Mouse (Mus musculus): ENCODE data around the gene Ripply2.

Gene Ripply2

DNA sequence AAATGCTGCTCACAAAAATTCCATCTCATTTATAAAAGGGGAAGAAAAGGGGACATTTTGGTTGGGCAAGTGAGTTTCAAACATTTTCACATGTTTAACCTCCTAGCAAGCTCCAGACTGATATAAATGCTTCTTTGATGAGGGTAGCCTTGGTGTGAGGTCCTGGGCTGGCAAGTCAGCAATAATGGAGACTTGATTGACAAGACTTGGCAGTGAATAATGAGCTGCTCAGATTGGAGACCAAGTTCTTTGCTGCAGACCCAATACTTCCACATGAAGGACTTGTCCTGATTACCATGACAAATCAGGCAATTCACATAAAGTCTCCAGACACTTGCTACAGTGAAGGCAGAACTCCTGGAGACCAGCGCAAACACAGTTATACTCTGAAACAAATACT is 6.4 kb upstream of the Ripply2 start:
- in situ Hi-C loops (cut with MboI; ENCODE audit: low pct_unique_long_range_greater_than_20kb in 1 of 2, low sequenced_read_pairs in 2 of 2, unreplicated experiment in 1 of 2) = no loop called here

DNA sequence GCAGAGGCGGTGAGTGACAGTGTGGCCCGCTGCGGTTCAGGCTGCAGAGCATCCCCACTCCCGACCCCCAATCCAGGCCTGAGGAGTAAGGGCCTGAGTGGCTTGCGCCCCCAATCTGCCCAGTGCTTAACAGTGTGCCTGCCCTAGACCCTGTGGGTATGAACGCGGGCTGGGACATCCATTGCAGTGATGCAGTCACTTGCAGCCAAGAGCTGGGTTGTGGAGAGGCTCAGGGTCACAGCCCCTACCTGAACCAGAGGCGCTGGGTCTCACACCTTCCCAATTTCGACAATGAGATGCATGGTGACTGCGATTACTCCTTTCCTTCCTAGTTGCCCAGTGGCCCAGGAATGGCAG is 579 bp downstream of the Ripply2 start:
- in situ Hi-C loops (cut with MboI; ENCODE audit: low pct_unique_long_range_greater_than_20kb in 1 of 2, low sequenced_read_pairs in 2 of 2, unreplicated experiment in 1 of 2) = no loop called here

DNA sequence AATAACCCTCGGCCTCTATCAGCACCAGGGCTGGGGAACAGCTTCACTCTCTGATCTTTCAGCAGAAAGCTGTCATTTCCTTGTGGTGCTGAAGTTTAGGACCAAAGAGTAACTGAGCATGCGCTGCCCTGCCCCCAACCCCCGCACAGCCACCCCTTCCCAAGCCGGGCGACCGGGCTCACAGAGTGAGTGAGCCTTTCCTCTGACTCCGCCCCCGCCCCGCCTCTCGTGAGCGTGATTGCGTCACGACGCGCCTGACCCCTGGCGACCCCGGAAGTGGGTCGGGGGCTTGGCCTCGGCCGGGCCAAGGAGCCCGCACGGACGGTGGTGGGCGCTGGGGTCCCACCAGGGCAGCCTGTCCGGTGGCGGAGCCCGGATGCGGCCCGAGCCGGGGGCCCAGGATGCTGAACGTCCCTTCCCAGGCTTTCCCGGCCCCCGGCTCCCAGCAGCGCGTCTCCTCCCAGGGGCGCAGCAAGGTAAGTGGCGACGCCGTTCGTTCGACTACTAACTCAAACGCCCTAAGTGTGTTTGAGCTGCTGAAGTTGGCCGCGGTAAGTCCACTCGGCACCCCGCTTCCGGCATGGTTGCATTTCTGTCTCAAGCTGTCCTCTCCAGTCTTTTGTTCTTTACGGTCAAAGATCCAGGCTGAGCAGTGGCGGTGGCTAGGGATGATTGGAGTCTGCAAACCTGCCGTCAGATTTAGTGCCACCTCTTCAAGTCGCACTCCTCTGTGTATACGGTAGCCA is 6.6 kb downstream of the Ripply2 start, which contains the start of gene Cyb5r4:
TSS of gene Cyb5r4 (plus strand) at position 237 of the 746 bp plus-strand sequence.
- in situ Hi-C loops (cut with MboI; ENCODE audit: low pct_unique_long_range_greater_than_20kb in 1 of 2, low sequenced_read_pairs in 2 of 2, unreplicated experiment in 1 of 2) = no loop called here

GRCm38 (mm10) chr9:87025764-87026163 is 10.4 kb downstream of the Ripply2 start:
- in situ Hi-C loops (cut with MboI; ENCODE audit: low pct_unique_long_range_greater_than_20kb in 1 of 2, low sequenced_read_pairs in 2 of 2, unreplicated experiment in 1 of 2) = loop anchor here in 1 of 2 experiments (25.0 kb wide), 1 partner anchor 212 kb away; no protein-coding TSS in a partner anchor

DNA sequence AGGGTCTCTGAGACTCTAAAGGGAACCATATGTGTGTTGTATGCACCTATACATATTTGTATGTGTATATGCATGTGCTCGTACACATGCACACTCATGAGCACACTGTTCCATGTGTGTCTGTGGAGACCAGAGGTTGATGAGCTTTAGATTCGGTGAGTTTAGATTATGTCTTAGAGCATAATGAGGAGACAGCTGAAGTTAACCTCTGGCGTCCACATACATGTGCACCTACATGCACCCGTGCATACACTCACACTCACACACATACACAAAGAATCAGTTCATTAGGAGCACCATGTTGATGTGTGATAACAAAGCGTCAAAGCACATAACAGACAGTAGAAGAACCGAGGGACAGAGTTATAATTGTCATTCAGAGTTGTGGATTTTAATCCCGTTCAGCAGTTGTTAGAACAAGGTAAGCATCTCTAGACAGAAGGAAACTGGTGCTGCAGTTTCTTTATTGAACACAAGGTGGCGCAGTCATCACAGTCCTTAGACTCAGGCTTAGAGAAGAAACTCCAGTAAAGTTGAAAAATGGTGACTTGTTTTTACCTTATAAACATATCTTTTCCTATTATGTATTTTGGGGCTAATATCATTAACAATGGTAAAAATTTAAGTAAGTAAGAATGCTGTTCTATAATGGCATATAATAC is 12.2 kb downstream of the Ripply2 start:
- in situ Hi-C loops (cut with MboI; ENCODE audit: low pct_unique_long_range_greater_than_20kb in 1 of 2, low sequenced_read_pairs in 2 of 2, unreplicated experiment in 1 of 2) = loop anchor here in 1 of 2 experiments (25.0 kb wide), 1 partner anchor 210 kb away; no protein-coding TSS in a partner anchor

GRCm38 (mm10) chr9:87032196-87032595 is 16.9 kb downstream of the Ripply2 start:
- in situ Hi-C loops (cut with MboI; ENCODE audit: low pct_unique_long_range_greater_than_20kb in 1 of 2, low sequenced_read_pairs in 2 of 2, unreplicated experiment in 1 of 2) = loop anchor here in 1 of 2 experiments (25.0 kb wide), 1 partner anchor 205 kb away; no protein-coding TSS in a partner anchor

- in situ Hi-C loops (cut with MboI; ENCODE audit: low pct_unique_long_range_greater_than_20kb in 1 of 2, low sequenced_read_pairs in 2 of 2, unreplicated experiment in 1 of 2) = loop anchor here in 1 of 2 experiments (25.0 kb wide), 1 partner anchor 202 kb away; no protein-coding TSS in a partner anchor
These were observed 19.7 kb downstream of the Ripply2 start for GRCm38 (mm10) chr9:87034831-87035580.

GRCm38 (mm10) chr9:87049425-87049824 is 34.1 kb downstream of the Ripply2 start:
- in situ Hi-C loops (cut with MboI; ENCODE audit: low pct_unique_long_range_greater_than_20kb in 1 of 2, low sequenced_read_pairs in 2 of 2, unreplicated experiment in 1 of 2) = loop anchor here in 1 of 2 experiments (25.0 kb wide), 1 partner anchor 188 kb away; no protein-coding TSS in a partner anchor

DNA sequence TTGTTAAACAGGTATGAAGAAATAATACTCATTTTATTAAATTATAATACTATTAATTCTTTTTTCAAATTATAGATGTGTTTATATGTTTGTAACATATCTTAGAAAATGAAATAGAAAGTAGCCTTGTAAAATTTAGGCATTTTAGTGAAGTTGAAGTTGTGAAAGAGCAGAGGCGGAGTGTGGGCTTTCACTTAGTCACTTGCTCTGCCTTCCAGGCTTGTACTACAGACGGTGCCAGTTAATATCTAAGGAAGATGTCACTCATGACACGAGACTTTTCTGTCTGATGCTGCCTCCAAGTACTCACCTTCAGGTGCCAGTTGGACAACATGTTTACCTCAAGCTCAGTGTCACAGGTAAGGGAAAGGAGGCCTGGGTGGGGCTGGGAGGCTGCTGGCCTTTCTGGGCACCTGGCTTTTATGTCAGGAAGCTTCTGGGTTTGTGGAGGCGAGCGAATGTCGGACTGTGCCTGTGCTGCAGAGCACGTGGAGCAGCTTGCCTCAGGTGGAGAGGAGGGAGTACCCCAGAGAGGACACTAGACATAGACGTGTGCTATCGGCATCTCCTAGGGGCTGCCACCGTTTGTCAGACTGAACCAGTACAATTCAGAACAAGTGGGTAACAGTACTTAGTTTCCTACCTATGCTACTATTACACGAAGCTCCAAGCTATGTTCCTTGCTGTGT is 40.4 kb downstream of the Ripply2 start:
- in situ Hi-C loops (cut with MboI; ENCODE audit: low pct_unique_long_range_greater_than_20kb in 1 of 2, low sequenced_read_pairs in 2 of 2, unreplicated experiment in 1 of 2) = no loop called here

DNA sequence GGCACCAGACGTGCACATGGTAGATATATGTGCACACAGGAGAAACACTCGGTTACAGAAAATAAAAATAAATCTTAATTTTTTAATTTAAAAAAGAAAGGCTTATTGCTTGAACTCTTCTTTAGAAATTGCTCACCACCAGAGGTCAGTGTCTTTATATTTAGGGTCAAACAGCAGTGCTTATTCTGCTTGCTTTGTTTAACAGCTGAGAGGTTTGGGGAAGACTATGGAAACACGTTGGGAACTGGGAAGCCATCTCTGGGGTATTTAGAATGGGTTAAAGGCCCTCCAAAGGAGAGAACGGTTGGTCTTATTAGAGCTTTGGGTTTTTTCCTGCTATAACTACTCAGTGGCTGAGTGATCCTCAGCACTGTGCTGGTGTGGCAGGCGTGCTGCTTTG is 47.0 kb downstream of the Ripply2 start:
- in situ Hi-C loops (cut with MboI; ENCODE audit: low pct_unique_long_range_greater_than_20kb in 1 of 2, low sequenced_read_pairs in 2 of 2, unreplicated experiment in 1 of 2) = no loop called here

DNA sequence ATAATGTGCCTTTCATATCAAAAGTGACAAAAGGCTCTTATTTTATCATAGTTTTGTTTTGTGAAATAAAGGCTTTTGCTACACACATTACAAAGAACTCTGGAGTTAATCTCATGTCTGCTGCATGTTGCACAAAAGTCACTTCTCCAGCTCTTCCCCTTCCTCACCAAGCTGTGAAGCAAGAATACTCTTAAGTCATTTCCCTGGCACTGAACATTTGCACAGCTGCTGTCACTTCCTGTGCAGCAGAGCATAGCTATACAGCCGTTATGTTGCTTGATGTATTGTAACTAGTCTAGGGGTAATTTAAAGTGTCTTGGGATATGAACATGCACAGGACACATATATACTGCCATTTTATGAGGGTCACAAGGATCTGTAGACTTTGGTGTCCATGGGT is 52.8 kb downstream of the Ripply2 start:
- in situ Hi-C loops (cut with MboI; ENCODE audit: low pct_unique_long_range_greater_than_20kb in 1 of 2, low sequenced_read_pairs in 2 of 2, unreplicated experiment in 1 of 2) = no loop called here

All from mouse embryonic stem cell (cell line).